Mouse (Mus musculus) monocyte, adult 5-6 weeks (primary cell): Measurements from ENCODE around the gene Vax2. TPM values are rescaled to one million over a fixed set of nuclear protein-coding genes. Genes with fewer than 3 reads are reported as not detected.

ENCODE experiments used
- ATAC-seq: fragments of 153-309, 156-312 bp; replicated peaks from 2 replicates; pipeline ENCODE4 v1.8.0; 2017; ENCODE audit warnings: mild to moderate bottlenecking; ENCODE audit not compliant: low TSS enrichment, insufficient number of reproducible peaks, severe bottlenecking, poor library complexity, low FRiP score
- total RNA-seq: library from RNA; stranded (forward); fragments of 200-1000, 200-491, 200-594 nt; gene quantifications from 3 replicates; pipeline ENCODE4 v1.2.3, GENCODE M21; 2017

Vax2 gene
- total RNA-seq, 1 experiment from 2014 or later = not detected

GRCm38 (mm10) chr6:83707738-83708510 is 3.1 kb upstream of the Vax2 start:
- no peak for ATAC-seq

GRCm38 (mm10) chr6:83710361-83711066 is 550 bp upstream of the Vax2 start:
- ATAC-seq = no peak

GRCm38 (mm10) chr6:83711725-83712475 is 836 bp downstream of the Vax2 start:
- no peak for ATAC-seq

GRCm38 (mm10) chr6:83713271-83714136 is 2.4 kb downstream of the Vax2 start:
- ATAC-seq = no peak

- no peak for ATAC-seq
Measured at GRCm38 (mm10) chr6:83714221-83715123, 3.4 kb downstream of the Vax2 start.

GRCm38 (mm10) chr6:83715461-83716196 is 4.6 kb downstream of the Vax2 start:
- ATAC-seq = no peak

- no peak for ATAC-seq
Measured at GRCm38 (mm10) chr6:83717026-83717425, 6.0 kb downstream of the Vax2 start.

- ATAC-seq = no peak
Measured at GRCm38 (mm10) chr6:83722526-83722925, 11.5 kb downstream of the Vax2 start.

- ATAC-seq = no peak
Measured at GRCm38 (mm10) chr6:83727178-83727577, 16.1 kb downstream of the Vax2 start.

GRCm38 (mm10) chr6:83728488-83728887 is 17.4 kb downstream of the Vax2 start:
- no peak for ATAC-seq

GRCm38 (mm10) chr6:83729350-83729970 is 18.4 kb downstream of the Vax2 start:
- no peak for ATAC-seq

- no peak for ATAC-seq
Measured at GRCm38 (mm10) chr6:83731128-83731527, 20.1 kb downstream of the Vax2 start.

GRCm38 (mm10) chr6:83737311-83737710 is 26.2 kb downstream of the Vax2 start:
- ATAC-seq = no peak

- ATAC-seq = no peak
Measured at GRCm38 (mm10) chr6:83738596-83738995, 27.5 kb downstream of the Vax2 start.

- no peak for ATAC-seq
Measured at GRCm38 (mm10) chr6:83742761-83743160, 31.7 kb downstream of the Vax2 start, which contains the start of gene Atp6v1b1. TSS of gene Atp6v1b1 (plus strand) at chr6:83742990.

- no peak for ATAC-seq
Measured at GRCm38 (mm10) chr6:83743212-83743611, 32.1 kb downstream of the Vax2 start.

GRCm38 (mm10) chr6:83744126-83744525 is 33.1 kb downstream of the Vax2 start:
- no peak for ATAC-seq
